ENCODE assay signal across 11 mouse cellular contexts in genomic region chr16:31489096-31489495, GRCm38 (mm10).
DNase-seq lines count a peak whose midpoint lies in the region; ATAC-seq and TF ChIP-seq lines count a peak whose summit lies in the region.
"Had no signal": no experiment of that assay in that cellular context is flagged by ENCODE, and none has a peak within 500 bp of the region (broad histone marks: within the 10 kb centered on the region; RNA-seq: fewer than 3 reads in every experiment).

No protein-coding gene starts in this region.

- no peak overlapping the region for H3K4me2 ChIP-seq in hindbrain, embryonic 12.5 days (replicated peaks)
- no peak overlapping the region for H3K4me2 ChIP-seq in hindbrain, embryonic 15.5 days
- H3K4me2 ChIP-seq: limb, embryonic 15.5 days had no signal

- DNase-seq in hindbrain, embryonic 10.5 days (ENCODE audit: low spot score): no peak
- no peak for DNase-seq in embryonic facial prominence, embryonic 10.5 days (ENCODE audit: low spot score)
- DNase-seq in lung, adult 2 months: no peak
- DNase-seq in right cerebral cortex, adult 18-20 months: no peak
- no peak for DNase-seq in lung, adult 18-20 months
- DNase-seq: heart, postnatal 14 days; lung, postnatal 4 days had no signal

- 29% methylated on average over 3 of the region's 3 CpGs for WGBS in hindbrain, embryonic 10.5 days
- 19% methylated on average over 3 of the region's 3 CpGs for WGBS in hindbrain, embryonic 12.5 days
- WGBS in embryonic facial prominence, embryonic 10.5 days: 32% methylated on average over 3 of the region's 3 CpGs
- WGBS in hindbrain, embryonic 15.5 days: 16% methylated on average over 3 of the region's 3 CpGs
- WGBS in olfactory bulb, adult 2 months: 19% methylated on average over 3 of the region's 3 CpGs
- WGBS in lung, adult 2 months: 49% methylated on average over 3 of the region's 3 CpGs

- peaks cover 21% of the 10 kb centered on the region; the same call in 1 of the 2 replicates for H3K27me3 ChIP-seq in hindbrain, embryonic 10.5 days (ENCODE audit: insufficient read depth, poor library complexity, severe bottlenecking)
- H3K27me3 ChIP-seq in hindbrain, embryonic 12.5 days: no peaks in the 10 kb centered on the region
- H3K27me3 ChIP-seq in embryonic facial prominence, embryonic 10.5 days (replicated peaks; ENCODE audit: low read depth, poor library complexity, severe bottlenecking): peaks cover 21% of the 10 kb centered on the region
- no peaks in the 10 kb centered on the region for H3K27me3 ChIP-seq in hindbrain, embryonic 15.5 days
- H3K27me3 ChIP-seq: limb, embryonic 15.5 days had no signal

- H3K36me3 ChIP-seq in hindbrain, embryonic 10.5 days: no peaks in the 10 kb centered on the region
- no peaks in the 10 kb centered on the region for H3K36me3 ChIP-seq in hindbrain, embryonic 12.5 days
- H3K36me3 ChIP-seq in embryonic facial prominence, embryonic 10.5 days (replicated peaks): no peaks in the 10 kb centered on the region
- H3K36me3 ChIP-seq in hindbrain, embryonic 15.5 days: no peaks in the 10 kb centered on the region
- H3K36me3 ChIP-seq: limb, embryonic 15.5 days had no signal

- no peak overlapping the region; the same call in 1 of the 2 replicates for H3K9ac ChIP-seq in hindbrain, embryonic 12.5 days
- H3K9ac ChIP-seq in hindbrain, embryonic 15.5 days: no peak overlapping the region
- H3K9ac ChIP-seq: limb, embryonic 15.5 days had no signal

- no peaks in the 10 kb centered on the region for H3K9me3 ChIP-seq in hindbrain, embryonic 10.5 days
- H3K9me3 ChIP-seq in hindbrain, embryonic 12.5 days (replicated peaks): no peaks in the 10 kb centered on the region
- no peaks in the 10 kb centered on the region for H3K9me3 ChIP-seq in embryonic facial prominence, embryonic 10.5 days
- no peaks in the 10 kb centered on the region for H3K9me3 ChIP-seq in hindbrain, embryonic 15.5 days
- H3K9me3 ChIP-seq: limb, embryonic 15.5 days had no signal

- H3K4me1 ChIP-seq in hindbrain, embryonic 10.5 days (replicated peaks): peaks cover 42% of the 10 kb centered on the region
- peaks cover 23% of the 10 kb centered on the region for H3K4me1 ChIP-seq in hindbrain, embryonic 12.5 days
- peaks cover 33% of the 10 kb centered on the region for H3K4me1 ChIP-seq in embryonic facial prominence, embryonic 10.5 days
- H3K4me1 ChIP-seq in hindbrain, embryonic 15.5 days (replicated peaks): peaks cover 23% of the 10 kb centered on the region
- peaks cover 18% of the 10 kb centered on the region for H3K4me1 ChIP-seq in olfactory bulb, adult 2 months (ENCODE audit: control insufficient read depth, insufficient read depth, low read length)
- peaks cover 5% of the 10 kb centered on the region; the same call in 1 of the 2 replicates for H3K4me1 ChIP-seq in lung, adult 2 months (ENCODE audit: control insufficient read depth, insufficient read depth, low read length)

- no peak for ATAC-seq in hindbrain, embryonic 12.5 days (ENCODE audit: low FRiP score)
- peak; percentile 19; the same call in 1 of the 2 replicates for ATAC-seq in hindbrain, embryonic 15.5 days (ENCODE audit: low FRiP score, low read depth)

- peak overlapping the region; percentile 36 for H3K27ac ChIP-seq in hindbrain, embryonic 10.5 days
- H3K27ac ChIP-seq in hindbrain, embryonic 12.5 days: no peak overlapping the region
- peak overlapping the region; percentile 59 for H3K27ac ChIP-seq in embryonic facial prominence, embryonic 10.5 days (replicated peaks)
- peak overlapping the region; percentile 54 for H3K27ac ChIP-seq in hindbrain, embryonic 15.5 days (replicated peaks)
- peak overlapping the region; percentile 42; the same call in 1 of the 2 replicates for H3K27ac ChIP-seq in olfactory bulb, adult 2 months (ENCODE audit: insufficient read depth, low read depth, low read length)
- H3K27ac ChIP-seq: limb, embryonic 15.5 days had no signal

- TF ChIP-seq POLR2A in olfactory bulb, adult 2 months (IDR thresholded peaks at IDR 0.05; ENCODE audit: insufficient read depth, low read depth, low read length): no peak
- TF ChIP-seq POLR2A in lung, adult 2 months (IDR thresholded peaks at IDR 0.05; ENCODE audit: borderline replicate concordance, extremely low read depth, low read depth, low read length): no peak

- TF ChIP-seq CTCF in olfactory bulb, adult 2 months (IDR thresholded peaks at IDR 0.05; ENCODE audit: insufficient read depth, low read depth, low read length): no peak
- no peak for TF ChIP-seq CTCF in lung, adult 2 months (IDR thresholded peaks at IDR 0.05; ENCODE audit: insufficient read depth, low read length)

- H3K4me3 ChIP-seq in hindbrain, embryonic 10.5 days: no peak overlapping the region
- no peak overlapping the region for H3K4me3 ChIP-seq in hindbrain, embryonic 12.5 days
- no peak overlapping the region for H3K4me3 ChIP-seq in embryonic facial prominence, embryonic 10.5 days
- no peak overlapping the region for H3K4me3 ChIP-seq in hindbrain, embryonic 15.5 days
- no peak overlapping the region for H3K4me3 ChIP-seq in olfactory bulb, adult 2 months (ENCODE audit: insufficient read depth, low read depth, low read length)
- no peak overlapping the region for H3K4me3 ChIP-seq in lung, adult 2 months (replicated peaks; ENCODE audit: extremely low read depth, low read depth, low read length)
- H3K4me3 ChIP-seq: limb, embryonic 15.5 days had no signal
